Mouse (Mus musculus) midbrain, embryonic 10.5 days (tissue): Measurements from ENCODE around the gene Ndufa13. TPM values are rescaled to one million over a fixed set of nuclear protein-coding genes. Genes with fewer than 3 reads are reported as not detected.

Experiments used
- DNase-seq: peaks from one replicate; pipeline ENCODE4 v3.0.0-alpha.2; 2017; ENCODE audit warnings: low spot score
- H3K27ac ChIP-seq: fragments of 300-500 bp; sonication (generic); replicated peaks from 2 replicates; pipeline ENCODE4 v1.5.1; 2016; ENCODE audit warnings: mild to moderate bottlenecking
- H3K27me3 ChIP-seq: fragments of 300-500 bp; sonication (generic); 2 replicates; pipeline ENCODE4 v1.6.1; 2016; ENCODE audit warnings: low read depth, mild to moderate bottlenecking; ENCODE audit not compliant: poor library complexity, severe bottlenecking
- H3K36me3 ChIP-seq: fragments of 300-500 bp; sonication (generic); 2 replicates; pipeline ENCODE4 v1.6.1; 2016; ENCODE audit warnings: mild to moderate bottlenecking, moderate library complexity
- H3K4me1 ChIP-seq: fragments of 300-500 bp; sonication (generic); 2 replicates; pipeline ENCODE4 v1.6.1; 2016
- H3K4me3 ChIP-seq: fragments of 300-500 bp; sonication (generic); 2 replicates; pipeline ENCODE4 v1.5.1; 2016; ENCODE audit warnings: mild to moderate bottlenecking, moderate library complexity
- H3K9me3 ChIP-seq: fragments of 300-500 bp; sonication (generic); replicated peaks from 2 replicates; pipeline ENCODE4 v1.6.1; 2016; ENCODE audit warnings: mild to moderate bottlenecking
- WGBS: fragments of 180-500 bp; shearing (Covaris S2); methylation state at CpG from one replicate; pipeline ENCODE4 v1.1.7; 2016; 5-methylcytosine and 5-hydroxymethylcytosine counted together
- polyA plus RNA-seq: library from polyadenylated mRNA; unstranded; fragments of >200 nt; fragmentation: Nextera tagmentation; extraction: Ambion mirVana; gene quantifications from 2 replicates; pipeline ENCODE4 v1.2.1, GENCODE M21; 2016

Ndufa13 gene
- polyA plus RNA-seq, 1 experiment from 2014 or later, result 174 TPM

GRCm38 (mm10) chr8:69847167-69848065, 54.9 kb downstream of the Ndufa13 start:
- no peak for DNase-seq
- H3K27me3 ChIP-seq, result no peaks in the 10 kb centered on the region
- 83% methylated on average over 3 of the region's 3 CpGs for WGBS

More at GRCm38 (mm10) chr8:69847167-69848065, 54.9 kb downstream of the Ndufa13 start:
- H3K4me1 ChIP-seq, result no peaks in the 10 kb centered on the region
- 0 out of 2 replicates have a peak, but pooled peaks cover 3% of the 10 kb centered on the region for H3K9me3 ChIP-seq
- H3K27ac ChIP-seq, result no peak overlapping the region
- H3K36me3 ChIP-seq, result peaks cover 35% of the 10 kb centered on the region
- no peak overlapping the region for H3K4me3 ChIP-seq

Other genes with a start within 250 kb of the Ndufa13 start
- 2.2 and 3.2 TPM in 2 replicates for gene Zfp964, start 248.1 kb downstream of the Ndufa13 start, polyA plus RNA-seq
- 32.1 and 33.6 TPM in 2 replicates for gene Zfp869, start 191.8 kb downstream of the Ndufa13 start, polyA plus RNA-seq
- 6.1 and 6.9 TPM in 2 replicates for gene Zfp963, start 152.6 kb downstream of the Ndufa13 start, polyA plus RNA-seq
- 0.43 TPM in 1 of 2 replicates, not detected in the other for gene Gm20422, start 127.7 kb downstream of the Ndufa13 start, polyA plus RNA-seq
- gene Atp13a1, start 111.4 kb downstream of the Ndufa13 start, polyA plus RNA-seq, result 57.1 and 58.1 TPM in 2 replicates
- gene Zfp866, start 111.4 kb downstream of the Ndufa13 start, polyA plus RNA-seq, result 35.2 and 37.2 TPM in 2 replicates
- gene Gmip, start 93.9 kb downstream of the Ndufa13 start, polyA plus RNA-seq, result 7.7 and 9.7 TPM in 2 replicates
- gene Lpar2, start 80.1 kb downstream of the Ndufa13 start, polyA plus RNA-seq, result 0.65 and 0.68 TPM in 2 replicates
- 42.9 and 46.0 TPM in 2 replicates for gene Pbx4, start 70.1 kb downstream of the Ndufa13 start, polyA plus RNA-seq
- 0.47 TPM in 2 replicates for gene Cilp2, start 14.9 kb downstream of the Ndufa13 start, polyA plus RNA-seq
- 5.2 and 5.4 TPM in 2 replicates for gene Tssk6, start 374 bp downstream of the Ndufa13 start, polyA plus RNA-seq
- 4.2 and 5.9 TPM in 2 replicates for gene Yjefn3, start 154 bp upstream of the Ndufa13 start, polyA plus RNA-seq
- gene Gatad2a, start 93.8 kb upstream of the Ndufa13 start, polyA plus RNA-seq, result 48.0 and 48.7 TPM in 2 replicates
- 57.2 and 67.4 TPM in 2 replicates for gene Mau2, start 140.2 kb upstream of the Ndufa13 start, polyA plus RNA-seq
- 51.9 and 57.7 TPM in 2 replicates for gene Sugp1, start 140.3 kb upstream of the Ndufa13 start, polyA plus RNA-seq
- gene Tm6sf2, start 170.4 kb upstream of the Ndufa13 start, polyA plus RNA-seq, result 0.69 and 1.1 TPM in 2 replicates
- gene Hapln4, start 180.9 kb upstream of the Ndufa13 start, polyA plus RNA-seq, result 0.06 and 0.22 TPM in 2 replicates
- 14.4 and 44.7 TPM in 2 replicates for gene Ncan, start 218.3 kb upstream of the Ndufa13 start, polyA plus RNA-seq
- gene Nr2c2ap, start 228.8 kb upstream of the Ndufa13 start, polyA plus RNA-seq, result 28.4 and 30.7 TPM in 2 replicates
- 16.1 and 18.1 TPM in 2 replicates for gene Rfxank, start 236.6 kb upstream of the Ndufa13 start, polyA plus RNA-seq
- 38.2 and 41.3 TPM in 2 replicates for gene Borcs8, start 236.9 kb upstream of the Ndufa13 start, polyA plus RNA-seq
- gene Mef2b, start 237.2 kb upstream of the Ndufa13 start, polyA plus RNA-seq, result 0.46 and 0.86 TPM in 2 replicates